Mouse (Mus musculus) liver, postnatal 0 days (tissue): Measurements from ENCODE around the gene Slc35f2. TPM values are rescaled to one million over a fixed set of nuclear protein-coding genes. Genes with fewer than 3 reads are reported as not detected.

Experiments used
- ATAC-seq: fragments of 200-750 bp; cut with Nextera tagmentation; 2 replicates; pipeline ENCODE4 v1.8.0; 2017; ENCODE audit warnings: mild to moderate bottlenecking, moderate library complexity
- DNase-seq: peaks from one replicate; pipeline ENCODE4 v3.0.0-alpha.2; 2016
- H3K27ac ChIP-seq: fragments of 300-500 bp; sonication (generic); 2 replicates; pipeline ENCODE4 v1.5.1; 2014; ENCODE audit warnings: antibody characterized with exemption, moderate library complexity, mild to moderate bottlenecking, low read depth
- H3K27me3 ChIP-seq: fragments of 300-500 bp; sonication (generic); 2 replicates; pipeline ENCODE4 v1.6.1; 2014; ENCODE audit warnings: low read length, control low read depth, mixed read lengths; ENCODE audit not compliant: insufficient read depth
- H3K36me3 ChIP-seq: fragments of 300-500 bp; sonication (generic); replicated peaks from 2 replicates; pipeline ENCODE4 v1.6.1; 2014; ENCODE audit warnings: mild to moderate bottlenecking, control low read depth, low read length, moderate library complexity, mixed read lengths; ENCODE audit not compliant: insufficient read depth
- H3K4me1 ChIP-seq: fragments of 300-500 bp; sonication (generic); 2 replicates; pipeline ENCODE4 v1.6.1; 2014; ENCODE audit warnings: antibody characterized with exemption, mild to moderate bottlenecking, control low read depth; ENCODE audit not compliant: insufficient read depth
- H3K4me2 ChIP-seq: fragments of 300-500 bp; sonication (generic); 2 replicates; pipeline ENCODE4 v1.6.1; 2014; ENCODE audit warnings: low read depth, mild to moderate bottlenecking, low read length, moderate library complexity, mixed read lengths
- H3K4me3 ChIP-seq: fragments of 300-500 bp; sonication (generic); 2 replicates; pipeline ENCODE4 v1.5.1; 2014; ENCODE audit warnings: low read depth, low read length
- H3K9ac ChIP-seq: fragments of 300-500 bp; sonication (generic); replicated peaks from 2 replicates; pipeline ENCODE4 v1.6.1; 2014; ENCODE audit warnings: mild to moderate bottlenecking, moderate library complexity
- H3K9me3 ChIP-seq: fragments of 300-500 bp; sonication (generic); 2 replicates; pipeline ENCODE4 v1.6.1; 2016; ENCODE audit warnings: mild to moderate bottlenecking, control low read depth, low read length, mixed read lengths
- CTCF ChIP-seq: sonication (generic); IDR thresholded peaks from 2 replicates; pipeline ENCODE4 v1.5.1; 2016; ENCODE audit warnings: antibody characterized with exemption, low read depth
- EP300 ChIP-seq: IDR thresholded peaks from 2 replicates; pipeline ENCODE4 v1.6.1; 2016; ENCODE audit warnings: antibody characterized with exemption, low read depth, mild to moderate bottlenecking
- WGBS: fragments of 180-500 bp; shearing (Covaris S2); extraction: QIAGEN DNeasy Blood & Tissue Kit; methylation state at CpG from one replicate; pipeline ENCODE4 v1.1.7; 2014; ENCODE audit not compliant: insufficient replicate concordance; 5-methylcytosine and 5-hydroxymethylcytosine counted together
- polyA plus RNA-seq: library from polyadenylated mRNA; unstranded; fragments of >200 nt; fragmentation: Nextera tagmentation; extraction: Ambion mirVana; gene quantifications from 2 replicates; pipeline ENCODE4 v1.2.1, GENCODE M21; 2015

The Slc35f2 gene
- polyA plus RNA-seq, 1 experiment from 2014 or later = 0.22 TPM

DNA sequence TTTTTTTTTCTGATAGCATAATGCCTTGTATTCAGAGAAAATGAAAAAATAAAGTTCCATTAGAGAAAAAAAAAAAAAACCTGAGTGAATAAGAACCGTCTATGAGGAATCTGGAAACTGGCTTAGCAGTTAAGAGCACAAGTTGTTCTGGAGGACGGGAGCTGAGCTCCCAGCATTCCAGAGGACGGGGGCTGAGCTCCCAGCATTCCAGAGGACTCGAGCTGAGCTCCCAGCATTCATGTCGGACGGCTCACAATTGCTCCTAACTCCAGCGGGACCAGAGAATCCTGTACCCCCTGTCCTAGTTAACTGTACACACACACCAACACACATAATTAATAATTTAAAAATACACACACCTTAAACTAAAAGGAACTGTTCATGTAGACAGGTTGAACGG is 67.5 kb downstream of the Slc35f2 start:
- no peaks in the 10 kb centered on the region for H3K36me3 ChIP-seq
- ATAC-seq (no peak), DNase-seq (no peak)
- H3K4me2 ChIP-seq = no peak overlapping the region
- no peak overlapping the region for H3K27ac ChIP-seq
- no peak overlapping the region for H3K9ac ChIP-seq
- H3K4me1 ChIP-seq = no peaks in the 10 kb centered on the region
- no peaks in the 10 kb centered on the region for H3K27me3 ChIP-seq
- no peak overlapping the region for H3K4me3 ChIP-seq
- 70% methylated on average over 8 of the region's 8 CpGs for WGBS
- H3K9me3 ChIP-seq = no peaks in the 10 kb centered on the region
- no peak for TF ChIP-seq CTCF
- no peak for TF ChIP-seq EP300

DNA sequence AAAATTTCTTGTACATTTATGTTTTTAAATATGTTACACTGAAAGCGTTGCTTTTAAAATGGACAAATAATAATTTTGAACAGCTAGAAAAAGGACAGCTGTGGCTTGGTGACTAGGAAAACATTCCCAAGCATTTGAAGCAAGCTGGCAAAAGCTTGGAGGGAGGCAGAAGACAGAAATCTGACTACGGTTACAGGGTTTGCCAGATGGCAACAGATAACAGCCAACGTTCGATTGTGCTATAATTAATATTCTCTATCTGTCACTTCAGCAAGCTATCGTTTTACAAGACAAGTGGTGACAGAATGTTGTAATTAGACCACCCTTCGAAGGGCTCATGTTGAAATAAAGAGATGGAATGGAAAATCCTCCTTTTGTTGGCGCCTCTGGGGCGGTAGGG is 77.2 kb downstream of the Slc35f2 start:
- Histone ChIP-seq H3K9me3 (no peaks in the 10 kb centered on the region), H3K9ac (no peak overlapping the region), H3K27me3 (no peaks in the 10 kb centered on the region), H3K4me1 (no peaks in the 10 kb centered on the region), H3K27ac (no peak overlapping the region), H3K36me3 (no peaks in the 10 kb centered on the region), H3K4me3 (no peak overlapping the region), H3K4me2 (no peak overlapping the region)
- DNase-seq (no peak), ATAC-seq (no peak)
- WGBS = 72% methylated on average over 8 of the region's 8 CpGs
- TF ChIP-seq EP300 = no peak
- no peak for TF ChIP-seq CTCF

DNA sequence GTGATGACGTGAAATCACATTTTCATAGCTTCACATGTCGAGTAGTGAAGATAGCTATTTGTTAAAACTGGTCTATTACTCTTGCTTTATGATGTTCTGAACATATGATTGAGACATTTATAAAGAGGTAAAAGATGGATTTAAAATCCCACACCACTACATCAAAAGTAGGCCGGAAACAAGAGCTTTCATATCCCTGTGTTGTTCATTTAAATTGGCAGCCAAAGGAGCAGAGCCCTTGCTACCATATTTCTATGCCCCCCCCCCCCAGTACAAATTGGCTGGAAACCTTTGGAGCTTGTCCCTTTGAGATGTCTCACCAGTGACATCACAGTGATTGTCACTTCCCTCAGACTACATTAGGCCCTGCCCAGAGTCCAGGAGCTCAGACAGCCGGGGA is 78.5 kb downstream of the Slc35f2 start, which contains the start of gene Sln:
Sln (plus strand) TSS at position 301 of the 400 bp plus-strand sequence.
- Histone ChIP-seq H3K4me3 (no peak within 1 kb of the TSS), H3K4me1 (no peaks in the 10 kb centered on the region), H3K27me3 (no peaks in the 10 kb centered on the region), H3K9me3 (no peaks in the 10 kb centered on the region), H3K9ac (no peak within 1 kb of the TSS), H3K27ac (no peak within 1 kb of the TSS), H3K36me3 (no peaks in the 10 kb centered on the region), H3K4me2 (no peak within 1 kb of the TSS)
- DNase-seq (no peak), ATAC-seq (no peak)
- 74% methylated on average over 4 of the region's 4 CpGs for WGBS
- no peak for TF ChIP-seq CTCF
- TF ChIP-seq EP300 = no peak

DNA sequence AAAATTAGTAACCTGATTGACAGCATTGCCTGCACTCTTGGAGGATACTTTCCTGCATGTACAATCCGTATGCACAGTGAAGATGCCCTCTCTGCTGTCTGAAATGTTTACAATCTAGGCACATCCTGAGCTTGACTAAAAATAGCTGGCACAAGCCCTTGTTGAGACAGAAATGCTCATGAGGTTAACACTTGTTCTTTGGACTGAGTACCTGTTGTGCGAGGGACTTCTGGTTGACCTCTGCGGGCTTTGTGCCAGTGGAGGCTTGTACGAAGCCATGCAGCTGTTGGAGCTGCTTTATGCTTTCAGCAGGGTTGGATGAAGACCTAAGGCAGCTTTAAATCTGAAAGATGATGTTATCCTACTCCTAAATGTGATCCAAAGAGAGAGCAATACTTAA is 80.8 kb downstream of the Slc35f2 start:
- WGBS = 61% methylated on average over 4 of the region's 4 CpGs

DNA sequence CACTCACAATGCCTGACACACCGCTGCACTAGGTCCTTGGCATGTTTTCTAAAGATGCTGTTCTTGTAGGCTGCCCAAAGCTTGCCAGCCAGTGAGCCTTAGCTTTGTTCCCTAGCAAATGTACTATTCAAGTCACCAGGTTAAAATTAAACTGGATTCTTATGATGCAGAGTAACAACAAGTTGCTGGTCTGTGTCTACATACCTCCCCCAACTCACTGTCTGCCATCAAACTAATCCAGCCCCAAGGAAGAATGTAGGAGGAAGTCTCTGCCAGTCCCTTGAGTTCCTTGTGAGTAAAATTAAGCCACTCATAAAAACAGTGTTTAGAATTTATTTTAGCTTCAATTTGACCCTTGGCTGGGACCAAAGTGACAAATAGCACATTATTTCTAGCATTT is 82.3 kb downstream of the Slc35f2 start:
- ATAC-seq = no peak
- Histone ChIP-seq H3K27ac (no peak overlapping the region), H3K4me2 (no peak overlapping the region), H3K27me3 (no peaks in the 10 kb centered on the region), H3K9ac (no peak overlapping the region), H3K4me3 (no peak overlapping the region), H3K9me3 (no peaks in the 10 kb centered on the region), H3K36me3 (no peaks in the 10 kb centered on the region), H3K4me1 (no peaks in the 10 kb centered on the region)
- WGBS = 48% methylated on average over 1 of the region's 1 CpGs
- DNase-seq = no peak
- TF ChIP-seq CTCF (no peak), EP300 (no peak)

More for the DNA sequence above, 80.8 kb downstream of the Slc35f2 start:
- no peaks in the 10 kb centered on the region for H3K4me1 ChIP-seq
- TF ChIP-seq CTCF (no peak), EP300 (no peak)
- H3K36me3 ChIP-seq = no peaks in the 10 kb centered on the region
- DNase-seq = no peak
- no peak for ATAC-seq
- no peak overlapping the region for H3K27ac ChIP-seq
- no peaks in the 10 kb centered on the region for H3K27me3 ChIP-seq
- no peaks in the 10 kb centered on the region for H3K9me3 ChIP-seq
- H3K4me2 ChIP-seq = no peak overlapping the region
- no peak overlapping the region for H3K9ac ChIP-seq
- no peak overlapping the region for H3K4me3 ChIP-seq

DNA sequence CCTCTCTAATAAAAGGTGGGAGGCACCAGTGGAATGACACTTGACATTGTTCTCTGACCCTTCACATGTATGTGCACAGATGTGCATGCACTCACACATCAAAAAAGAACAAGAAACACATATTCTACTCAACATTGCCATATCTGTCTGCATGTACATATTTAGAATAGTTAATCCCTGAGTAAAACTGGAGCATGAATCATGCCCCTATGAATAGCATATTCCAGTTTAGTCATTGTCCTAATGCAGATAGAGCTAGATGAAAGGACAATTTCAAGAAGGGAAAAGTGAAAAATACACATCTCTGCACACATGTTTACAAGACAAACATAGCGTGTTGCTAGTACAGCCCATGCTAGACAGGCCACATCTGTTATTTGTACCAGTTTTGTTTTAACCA is 83.2 kb downstream of the Slc35f2 start:
- no peak for ATAC-seq
- H3K4me3 ChIP-seq = no peak overlapping the region
- no peaks in the 10 kb centered on the region for H3K36me3 ChIP-seq
- TF ChIP-seq CTCF (no peak), EP300 (no peak)
- no peak overlapping the region for H3K9ac ChIP-seq
- H3K27ac ChIP-seq = no peak overlapping the region
- no peak overlapping the region for H3K4me2 ChIP-seq
- 75% methylated on average over 1 of the region's 1 CpGs for WGBS
- DNase-seq = no peak
- H3K27me3 ChIP-seq = no peaks in the 10 kb centered on the region
- H3K9me3 ChIP-seq = no peaks in the 10 kb centered on the region
- no peaks in the 10 kb centered on the region for H3K4me1 ChIP-seq

DNA sequence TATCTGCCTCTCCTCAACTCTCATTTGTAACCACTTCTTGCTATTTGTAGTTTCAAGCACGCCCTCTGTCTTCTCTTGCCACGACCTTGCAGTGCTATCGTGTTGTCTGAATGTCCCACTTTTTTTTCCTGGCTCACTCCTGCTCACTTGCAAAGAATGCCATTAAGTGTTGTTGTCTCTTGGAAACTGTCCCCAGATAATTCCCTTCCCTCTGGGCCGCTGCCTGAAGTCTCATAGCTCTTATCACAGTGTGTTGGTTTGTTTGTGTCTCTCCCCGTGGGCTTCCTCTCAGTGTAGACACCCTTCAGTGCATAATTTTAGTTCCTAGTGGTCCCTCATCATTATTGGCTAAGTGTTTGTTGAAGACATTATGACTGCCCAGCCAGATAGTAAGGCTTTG is 86.5 kb downstream of the Slc35f2 start:
- Histone ChIP-seq H3K9me3 (no peaks in the 10 kb centered on the region), H3K27me3 (no peaks in the 10 kb centered on the region), H3K27ac (no peak overlapping the region), H3K36me3 (no peaks in the 10 kb centered on the region), H3K4me1 (no peaks in the 10 kb centered on the region), H3K9ac (no peak overlapping the region), H3K4me2 (no peak overlapping the region), H3K4me3 (no peak overlapping the region)
- TF ChIP-seq EP300 = no peak
- no peak for TF ChIP-seq CTCF
- no peak for DNase-seq
- WGBS = 59% methylated on average over 5 of the region's 5 CpGs
- no peak for ATAC-seq

Other genes with a start within 250 kb of the Slc35f2 start
- 1.3 and 2.4 TPM in 2 replicates for gene Atm, start 234.8 kb upstream of the Slc35f2 start, polyA plus RNA-seq
- 3.3 and 3.9 TPM in 2 replicates for gene Npat, start 234.5 kb upstream of the Slc35f2 start, polyA plus RNA-seq
- 332 and 340 TPM in 2 replicates for gene Acat1, start 161.2 kb upstream of the Slc35f2 start, polyA plus RNA-seq
- 10.4 and 11.8 TPM in 2 replicates for gene Cul5, start 101.5 kb upstream of the Slc35f2 start, polyA plus RNA-seq
- 0.90 and 1.1 TPM in 2 replicates for gene Rab39, start 65.3 kb upstream of the Slc35f2 start, polyA plus RNA-seq
- 0.85 and 16.9 TPM in 2 replicates for gene Sln, start 78.6 kb downstream of the Slc35f2 start, polyA plus RNA-seq
- 0.06 and 0.13 TPM in 2 replicates for gene Elmod1, start 203.8 kb downstream of the Slc35f2 start, polyA plus RNA-seq